Mouse (Mus musculus) myocyte (in vitro differentiated cells): ENCODE measurements at regions not wholly inside any gene's neighbourhood (a gene's known extent, or its start where the extent isn't known, plus 50 kb on each side); places are given as distances from the start of the nearest gene placed in this dataset.

Source experiments
- CEBPB ChIP-seq: IDR thresholded peaks from 2 replicates; pipeline ENCODE4 v1.6.1; 2011; ENCODE audit warnings: mild to moderate bottlenecking, moderate library complexity; ENCODE audit not compliant: poor library complexity, insufficient read depth, severe bottlenecking
- E2F4 ChIP-seq: IDR thresholded peaks from one replicate; pipeline ENCODE4 v1.6.1; 2011; ENCODE audit warnings: mild to moderate bottlenecking, control low read depth, moderate library complexity; ENCODE audit not compliant: insufficient read depth
- MAX ChIP-seq: IDR thresholded peaks from one replicate; pipeline ENCODE4 v1.6.1; 2011; ENCODE audit warnings: low read depth, mild to moderate bottlenecking, control low read depth
- MYOD1 ChIP-seq, 3 experiments: IDR thresholded peaks; one replicate each; pipeline ENCODE4 v1.6.1; 2011; ENCODE audit warnings: control low read depth in 2 of 3, low read depth in 2 of 3, mild to moderate bottlenecking in 2 of 3, moderate library complexity in 1 of 3; ENCODE audit not compliant: insufficient read length in 2 of 3, control insufficient read depth in 1 of 3
- POLR2A ChIP-seq: IDR thresholded peaks from one replicate; pipeline ENCODE4 v1.6.1; 2011; ENCODE audit warnings: low read depth, mild to moderate bottlenecking, control low read depth, moderate library complexity; ENCODE audit not compliant: insufficient read length
- POLR2AphosphoS2 ChIP-seq: IDR thresholded peaks from one replicate; pipeline ENCODE4 v1.6.1; 2011; ENCODE audit warnings: low read depth, control low read depth; ENCODE audit not compliant: insufficient read length
- TCF12 ChIP-seq: IDR thresholded peaks from one replicate; pipeline ENCODE4 v1.6.1; 2011; ENCODE audit warnings: mild to moderate bottlenecking, control low read depth; ENCODE audit not compliant: poor library complexity, insufficient read depth, severe bottlenecking

DNA sequence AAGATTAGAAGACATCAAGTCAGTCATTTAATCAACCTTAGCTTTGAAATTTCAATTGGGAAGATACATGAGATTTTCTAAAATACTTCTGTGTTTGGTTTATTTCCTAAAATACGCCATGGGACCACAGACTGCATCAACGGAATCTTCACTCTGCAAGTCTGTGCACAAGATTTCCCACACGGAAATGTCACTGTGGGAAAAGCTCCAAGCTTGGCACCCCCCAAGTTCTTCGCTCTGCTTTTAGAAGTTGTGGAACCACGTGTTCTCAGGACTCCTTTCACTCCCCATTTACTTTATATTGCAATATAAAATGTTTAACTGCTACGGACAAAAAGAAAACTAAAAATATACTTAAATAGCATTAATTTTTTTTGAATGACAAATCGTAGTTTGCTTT, 254.8 kb upstream of the Pbx1 start:
- TF ChIP-seq POLR2AphosphoS2 (no peak), TCF12 (no peak), MAX (no peak), POLR2A (no peak), E2F4 (no peak), CEBPB (no peak), MYOD1 (IDR thresholded peaks at IDR 0.05; ENCODE audit: control insufficient read depth in 1 of 3, insufficient read length in 2 of 3, low read depth in 2 of 3) (no peak)
